Mouse (Mus musculus): Measurements from ENCODE around the gene OR5BS1P. TPM values are rescaled to one million over a fixed set of nuclear protein-coding genes. Genes with fewer than 3 reads are reported as not detected.
A peak's percentile ranks its signal among the peaks of the same experiment; 100 is the strongest.

Gene OR5BS1P
- polyA plus RNA-seq, 1 experiment from 2014 or later, result not detected

DNA sequence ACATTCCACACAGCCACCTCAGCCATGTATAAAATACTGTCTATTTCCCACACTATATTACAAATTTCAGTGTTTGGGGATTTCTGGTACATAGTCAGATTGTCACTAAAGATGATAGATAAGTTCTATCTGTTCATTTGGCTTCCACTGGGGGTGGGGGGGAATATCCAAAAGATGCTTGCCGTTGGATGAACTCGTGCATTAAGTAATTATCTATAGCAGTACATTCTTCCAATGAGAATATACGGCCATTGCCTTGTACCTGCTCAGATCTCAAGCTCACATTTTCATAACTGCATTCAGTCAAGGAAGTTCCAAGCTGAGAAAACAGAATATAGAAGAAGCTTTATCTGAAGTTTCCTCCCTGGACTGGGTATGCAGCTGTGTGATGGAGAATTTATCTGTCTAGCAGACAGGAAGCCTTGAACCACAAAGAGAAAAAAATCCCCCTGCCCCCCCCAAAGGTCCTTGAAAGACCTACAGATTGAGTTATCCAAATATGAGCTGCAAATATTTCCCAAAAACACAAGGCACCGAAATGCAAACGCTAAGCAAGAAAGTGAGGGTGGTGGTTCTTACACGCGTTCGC lies 16.8 kb downstream of the OR5BS1P start:
- H3K9ac ChIP-seq (replicated peaks; ENCODE audit: low read length), result no peak overlapping the region
- H3K36me3 ChIP-seq (replicated peaks; ENCODE audit: control insufficient read depth, insufficient read depth, low read depth, low read length), result no peaks in the 10 kb centered on the region
- no peaks in the 10 kb centered on the region for H3K4me1 ChIP-seq (ENCODE audit: control insufficient read depth, insufficient read depth, low read length)
- DNase-seq (ENCODE audit: low spot score) (no peak), ATAC-seq (replicated peaks; ENCODE audit: insufficient number of reproducible peaks, low FRiP score, low TSS enrichment, low read depth) (no peak)
- no peak overlapping the region for H3K27ac ChIP-seq (replicated peaks; ENCODE audit: low read depth, low read length)
- H3K4me3 ChIP-seq (ENCODE audit: low read depth, low read length), result no peak overlapping the region
- 93% methylated on average over 8 of the region's 8 CpGs for WGBS
- H3K9me3 ChIP-seq (replicated peaks; ENCODE audit: control insufficient read depth, low read length), result no peaks in the 10 kb centered on the region
- no peaks in the 10 kb centered on the region for H3K27me3 ChIP-seq (ENCODE audit: control insufficient read depth, insufficient read depth, low read length)
- no peak overlapping the region for H3K4me2 ChIP-seq (ENCODE audit: low read depth, low read length)

DNA sequence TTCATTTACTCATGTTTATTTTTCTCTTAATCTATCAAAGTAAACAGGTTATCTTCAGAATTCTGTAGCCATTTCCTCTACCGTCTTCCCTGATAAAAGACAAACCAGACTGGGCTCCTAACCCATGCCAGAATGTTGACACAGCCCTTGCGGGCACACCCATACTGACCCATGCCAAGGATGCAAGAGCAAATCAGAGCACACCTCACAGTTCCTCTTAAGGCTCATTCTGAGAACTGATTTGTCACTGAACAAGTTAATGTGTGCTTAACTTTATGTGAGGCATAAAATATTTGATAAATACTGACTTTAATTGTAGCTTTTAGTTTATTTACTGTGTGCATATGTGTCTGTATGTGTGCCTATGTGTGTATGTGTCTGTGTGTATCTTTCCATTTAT lies 21.6 kb downstream of the OR5BS1P start:
- no peak overlapping the region for H3K4me2 ChIP-seq (ENCODE audit: low read depth, low read length)
- DNase-seq (ENCODE audit: low spot score) (no peak), ATAC-seq (replicated peaks; ENCODE audit: insufficient number of reproducible peaks, low FRiP score, low TSS enrichment, low read depth) (no peak)
- H3K27ac ChIP-seq (replicated peaks; ENCODE audit: low read depth, low read length), result no peak overlapping the region
- H3K9me3 ChIP-seq (replicated peaks; ENCODE audit: control insufficient read depth, low read length), result no peaks in the 10 kb centered on the region
- H3K9ac ChIP-seq (replicated peaks; ENCODE audit: low read length), result no peak overlapping the region
- 81% methylated on average over 2 of the region's 2 CpGs for WGBS
- no peaks in the 10 kb centered on the region for H3K4me1 ChIP-seq (ENCODE audit: control insufficient read depth, insufficient read depth, low read length)
- no peak overlapping the region for H3K4me3 ChIP-seq (ENCODE audit: low read depth, low read length)
- H3K36me3 ChIP-seq (replicated peaks; ENCODE audit: control insufficient read depth, insufficient read depth, low read depth, low read length), result no peaks in the 10 kb centered on the region
- H3K27me3 ChIP-seq (ENCODE audit: control insufficient read depth, insufficient read depth, low read length), result no peaks in the 10 kb centered on the region

DNA sequence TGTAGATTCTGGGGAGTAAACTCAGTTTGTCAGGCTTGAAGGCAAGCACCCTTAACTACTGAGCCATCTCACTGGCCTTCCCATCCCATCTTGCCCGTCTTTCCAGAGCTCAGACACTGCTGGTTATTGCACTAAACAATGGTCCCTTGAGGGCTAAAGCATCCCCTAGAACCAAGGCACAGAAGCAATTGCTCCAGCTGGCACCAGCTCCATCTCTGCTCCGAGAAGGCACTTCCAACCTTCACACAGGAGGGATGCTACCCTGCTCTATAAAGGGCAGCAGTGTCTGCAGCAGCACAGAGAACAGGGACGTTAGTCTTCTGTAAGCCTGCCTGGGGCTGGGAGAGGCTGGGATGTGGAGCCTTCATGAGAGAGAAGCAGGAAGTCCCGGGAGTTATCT lies 22.4 kb downstream of the OR5BS1P start, which contains the start of gene Olfr279:
TSS of gene Olfr279 (plus strand) at position 301 of the 400 bp plus-strand sequence.
- DNase-seq (ENCODE audit: low spot score), result no peak
- WGBS, result 38% methylated on average over 4 of the region's 4 CpGs
- no peak within 1 kb of the TSS for H3K9ac ChIP-seq (replicated peaks; ENCODE audit: low read length)

DNA sequence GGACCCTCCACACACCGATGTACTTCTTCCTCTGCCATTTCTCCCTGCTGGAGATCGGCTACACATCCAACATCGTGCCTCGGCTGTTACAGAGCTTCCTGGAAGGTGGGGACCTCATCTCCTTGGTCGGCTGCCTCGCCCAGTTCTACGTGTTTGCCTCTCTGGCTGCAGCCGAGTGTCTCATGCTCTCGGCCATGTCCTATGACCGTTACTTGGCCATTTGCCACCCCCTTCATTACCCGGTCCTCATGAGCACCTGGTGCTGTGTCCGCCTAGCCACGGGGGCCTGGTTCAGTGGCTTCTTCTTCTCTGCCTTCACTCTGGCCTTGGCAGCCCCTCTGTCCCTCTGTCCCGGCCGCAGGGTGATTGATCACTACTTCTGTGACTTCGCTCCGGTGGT lies 27.9 kb downstream of the OR5BS1P start:
- ATAC-seq (replicated peaks; ENCODE audit: insufficient number of reproducible peaks, low FRiP score, low TSS enrichment, low read depth) (no peak), DNase-seq (ENCODE audit: low spot score) (no peak)
- no peaks in the 10 kb centered on the region for H3K36me3 ChIP-seq (replicated peaks; ENCODE audit: control insufficient read depth, insufficient read depth, low read depth, low read length)
- no peak overlapping the region for H3K9ac ChIP-seq (replicated peaks; ENCODE audit: low read length)
- no peaks in the 10 kb centered on the region for H3K27me3 ChIP-seq (ENCODE audit: control insufficient read depth, insufficient read depth, low read length)
- H3K27ac ChIP-seq (replicated peaks; ENCODE audit: low read depth, low read length), result no peak overlapping the region
- 89% methylated on average over 17 of the region's 17 CpGs for WGBS
- no peak overlapping the region for H3K4me2 ChIP-seq (ENCODE audit: low read depth, low read length)
- H3K4me3 ChIP-seq (ENCODE audit: low read depth, low read length), result no peak overlapping the region
- H3K4me1 ChIP-seq (ENCODE audit: control insufficient read depth, insufficient read depth, low read length), result no peaks in the 10 kb centered on the region
- H3K9me3 ChIP-seq (replicated peaks; ENCODE audit: control insufficient read depth, low read length), result no peaks in the 10 kb centered on the region

More for the DNA sequence above, 22.4 kb downstream of the OR5BS1P start, which contains the start of gene Olfr279:
- Histone ChIP-seq H3K4me2 (ENCODE audit: low read depth, low read length) (no peak within 1 kb of the TSS), H3K27me3 (ENCODE audit: control insufficient read depth, insufficient read depth, low read length) (no peaks in the 10 kb centered on the region), H3K27ac (replicated peaks; ENCODE audit: low read depth, low read length) (no peak within 1 kb of the TSS), H3K9me3 (replicated peaks; ENCODE audit: control insufficient read depth, low read length) (no peaks in the 10 kb centered on the region), H3K4me3 (ENCODE audit: low read depth, low read length) (no peak within 1 kb of the TSS), H3K36me3 (replicated peaks; ENCODE audit: control insufficient read depth, insufficient read depth, low read depth, low read length) (no peaks in the 10 kb centered on the region), H3K4me1 (ENCODE audit: control insufficient read depth, insufficient read depth, low read length) (no peaks in the 10 kb centered on the region)
- ATAC-seq (replicated peaks; ENCODE audit: insufficient number of reproducible peaks, low FRiP score, low TSS enrichment, low read depth), result no peak

DNA sequence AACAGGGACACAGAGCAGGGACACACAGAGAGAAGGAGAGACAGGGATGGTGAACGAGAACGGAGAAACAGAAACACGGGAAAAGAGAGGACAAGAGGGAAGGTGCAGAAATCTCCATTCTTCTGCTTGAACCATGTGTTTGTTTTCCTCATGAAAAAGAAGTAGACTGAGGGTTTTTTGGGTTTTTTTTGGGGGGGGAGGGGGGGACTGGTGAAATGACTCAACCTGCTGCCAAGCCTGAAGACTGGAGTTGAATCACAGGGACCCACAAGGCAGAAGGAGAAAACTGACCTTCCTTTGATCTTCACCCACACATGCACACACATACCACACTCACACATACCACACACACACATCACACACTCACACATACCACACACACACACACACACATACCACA lies 33.6 kb downstream of the OR5BS1P start:
- ATAC-seq (replicated peaks; ENCODE audit: insufficient number of reproducible peaks, low FRiP score, low TSS enrichment, low read depth) (no peak), DNase-seq (ENCODE audit: low spot score) (no peak)
- WGBS, result 90% methylated on average over 3 of the region's 3 CpGs
- Histone ChIP-seq H3K4me3 (ENCODE audit: low read depth, low read length) (no peak overlapping the region), H3K9me3 (replicated peaks; ENCODE audit: control insufficient read depth, low read length) (no peaks in the 10 kb centered on the region), H3K36me3 (replicated peaks; ENCODE audit: control insufficient read depth, insufficient read depth, low read depth, low read length) (no peaks in the 10 kb centered on the region), H3K4me1 (ENCODE audit: control insufficient read depth, insufficient read depth, low read length) (no peaks in the 10 kb centered on the region), H3K9ac (replicated peaks; ENCODE audit: low read length) (no peak overlapping the region), H3K27me3 (ENCODE audit: control insufficient read depth, insufficient read depth, low read length) (no peaks in the 10 kb centered on the region), H3K4me2 (ENCODE audit: low read depth, low read length) (no peak overlapping the region), H3K27ac (replicated peaks; ENCODE audit: low read depth, low read length) (no peak overlapping the region)

DNA sequence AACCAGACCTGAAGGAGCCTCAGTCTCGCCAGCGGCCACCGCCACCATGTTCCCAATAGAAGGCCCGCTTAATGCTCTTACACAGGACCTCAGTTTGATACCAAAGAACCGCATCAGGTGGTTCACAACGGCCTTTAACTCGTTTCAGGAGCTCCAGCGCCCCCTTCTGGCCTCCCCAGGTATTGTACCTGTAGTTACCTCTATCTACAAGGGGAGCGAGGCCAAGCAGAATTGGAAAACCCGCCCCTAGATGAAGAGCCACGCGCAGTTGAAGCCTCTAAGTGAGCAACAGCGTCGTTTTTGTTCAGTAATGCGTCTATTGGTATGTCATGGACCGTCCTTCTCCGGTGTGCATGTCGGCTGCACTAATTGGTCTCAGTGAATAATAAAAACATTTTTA lies 34.8 kb downstream of the OR5BS1P start:
- no peak overlapping the region for H3K4me2 ChIP-seq (ENCODE audit: low read depth, low read length)
- no peak for ATAC-seq (replicated peaks; ENCODE audit: insufficient number of reproducible peaks, low FRiP score, low TSS enrichment, low read depth)

DNA sequence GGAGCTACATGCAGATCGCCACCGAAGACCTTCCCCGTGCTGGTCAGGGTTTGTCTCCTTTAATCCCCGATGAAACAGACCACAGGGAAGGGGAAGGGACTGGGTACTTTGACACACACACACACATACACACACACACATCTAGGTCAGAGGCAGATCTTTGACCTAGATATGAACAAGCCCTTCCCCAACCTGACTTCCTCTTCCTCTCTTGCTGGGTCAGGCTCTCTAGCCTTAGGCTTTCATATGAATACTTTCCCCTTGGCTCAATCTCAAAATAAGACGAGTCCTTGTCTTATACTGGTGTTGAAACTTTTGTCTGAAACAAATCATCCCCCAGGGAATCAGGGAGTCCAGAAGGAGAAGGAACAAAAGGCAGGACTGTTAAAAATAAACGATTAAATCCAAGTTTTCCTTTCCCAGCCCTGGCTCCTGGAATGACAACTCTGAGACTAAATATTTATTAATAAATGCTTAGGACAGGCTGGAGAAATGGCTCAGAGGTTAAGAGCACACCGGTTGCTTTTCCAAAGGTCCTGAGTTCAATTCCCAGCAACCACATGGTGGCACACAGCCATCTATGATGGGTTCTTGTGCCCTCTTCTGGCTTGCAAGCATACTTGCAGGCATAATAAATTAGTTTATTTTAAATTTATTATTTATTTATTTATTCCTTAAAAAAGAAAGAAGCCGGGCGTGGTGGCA lies 36.7 kb downstream of the OR5BS1P start:
- no peaks in the 10 kb centered on the region for H3K4me1 ChIP-seq (ENCODE audit: control insufficient read depth, insufficient read depth, low read length)
- no peaks in the 10 kb centered on the region for H3K27me3 ChIP-seq (ENCODE audit: control insufficient read depth, insufficient read depth, low read length)
- whole genome bisulfite sequencing, result 81% methylated on average over 9 of the region's 9 CpGs
- ATAC-seq (replicated peaks; ENCODE audit: insufficient number of reproducible peaks, low FRiP score, low TSS enrichment, low read depth), result no peak
- no peaks in the 10 kb centered on the region for H3K36me3 ChIP-seq (replicated peaks; ENCODE audit: control insufficient read depth, insufficient read depth, low read depth, low read length)
- no peak overlapping the region for H3K9ac ChIP-seq (replicated peaks; ENCODE audit: low read length)
- H3K4me3 ChIP-seq (ENCODE audit: low read depth, low read length), result no peak overlapping the region
- no peak overlapping the region for H3K27ac ChIP-seq (replicated peaks; ENCODE audit: low read depth, low read length)
- H3K9me3 ChIP-seq (replicated peaks; ENCODE audit: control insufficient read depth, low read length), result no peaks in the 10 kb centered on the region
- DNase-seq (ENCODE audit: low spot score), result no peak
- H3K4me2 ChIP-seq (ENCODE audit: low read depth, low read length), result no peak overlapping the region

More for the DNA sequence above, 34.8 kb downstream of the OR5BS1P start:
- H3K27me3 ChIP-seq (ENCODE audit: control insufficient read depth, insufficient read depth, low read length), result no peaks in the 10 kb centered on the region
- H3K9me3 ChIP-seq (replicated peaks; ENCODE audit: control insufficient read depth, low read length), result no peaks in the 10 kb centered on the region
- peak; percentile 85 for DNase-seq (ENCODE audit: low spot score)
- H3K4me3 ChIP-seq (ENCODE audit: low read depth, low read length), result no peak overlapping the region
- 12% methylated on average over 18 of the region's 18 CpGs for WGBS
- H3K27ac ChIP-seq (replicated peaks; ENCODE audit: low read depth, low read length), result no peak overlapping the region
- H3K36me3 ChIP-seq (replicated peaks; ENCODE audit: control insufficient read depth, insufficient read depth, low read depth, low read length), result no peaks in the 10 kb centered on the region
- no peaks in the 10 kb centered on the region for H3K4me1 ChIP-seq (ENCODE audit: control insufficient read depth, insufficient read depth, low read length)
- no peak overlapping the region for H3K9ac ChIP-seq (replicated peaks; ENCODE audit: low read length)

DNA sequence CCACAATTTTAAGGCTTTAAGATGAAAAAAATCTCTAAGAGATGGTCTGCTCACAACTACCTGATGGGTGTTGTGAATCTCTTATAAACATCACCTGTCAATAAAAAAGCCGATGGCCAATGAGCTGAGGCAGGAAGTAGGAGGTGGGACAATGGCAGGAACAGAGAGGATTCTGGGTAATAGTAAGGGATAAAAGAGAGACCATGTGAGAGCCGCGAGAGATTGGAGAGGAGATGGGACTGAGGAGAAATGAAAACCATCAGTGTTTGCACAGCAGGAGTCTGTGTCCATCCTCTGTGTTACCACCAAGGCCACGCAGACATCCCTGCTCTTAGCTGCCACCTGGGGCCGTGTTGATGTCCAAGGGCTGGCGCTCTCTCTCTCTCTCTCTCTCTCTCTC lies 37.6 kb downstream of the OR5BS1P start:
- DNase-seq (ENCODE audit: low spot score) (no peak), ATAC-seq (replicated peaks; ENCODE audit: insufficient number of reproducible peaks, low FRiP score, low TSS enrichment, low read depth) (no peak)
- Histone ChIP-seq H3K27ac (replicated peaks; ENCODE audit: low read depth, low read length) (no peak overlapping the region), H3K27me3 (ENCODE audit: control insufficient read depth, insufficient read depth, low read length) (no peaks in the 10 kb centered on the region), H3K9ac (replicated peaks; ENCODE audit: low read length) (no peak overlapping the region), H3K4me1 (ENCODE audit: control insufficient read depth, insufficient read depth, low read length) (no peaks in the 10 kb centered on the region), H3K4me2 (ENCODE audit: low read depth, low read length) (no peak overlapping the region), H3K9me3 (replicated peaks; ENCODE audit: control insufficient read depth, low read length) (no peaks in the 10 kb centered on the region), H3K4me3 (ENCODE audit: low read depth, low read length) (no peak overlapping the region), H3K36me3 (replicated peaks; ENCODE audit: control insufficient read depth, insufficient read depth, low read depth, low read length) (no peaks in the 10 kb centered on the region)
- WGBS, result 92% methylated on average over 6 of the region's 6 CpGs

Data from embryonic facial prominence, embryonic 11.5 days (tissue).